ENCODE assay signal across 8 mouse cellular contexts in genomic region chr5:52617711-52618347, GRCm38 (mm10). TPM values are rescaled to one million over a fixed set of nuclear protein-coding genes. Genes with fewer than 3 reads are reported as not detected.
DNase-seq lines count a peak whose midpoint lies in the region; ATAC-seq and TF ChIP-seq lines count a peak whose summit lies in the region.

No protein-coding gene starts in this region.

- TF ChIP-seq CTCF in stomach, postnatal 0 days (IDR thresholded peaks at IDR 0.05; ENCODE audit: low read depth): no peak

- peak overlapping the region; percentile 79 for H3K4me2 ChIP-seq in neural tube, embryonic 11.5 days (ENCODE audit: low read depth)
- peak overlapping the region; percentile 79 for H3K4me2 ChIP-seq in limb, embryonic 14.5 days (replicated peaks; ENCODE audit: low read depth, low read length, severe bottlenecking)
- peak overlapping the region; percentile 65 for H3K4me2 ChIP-seq in stomach, postnatal 0 days (replicated peaks; ENCODE audit: low read depth)

- TF ChIP-seq EP300 in stomach, postnatal 0 days (optimal IDR thresholded peaks at IDR 0.05): no peak

- WGBS in neural tube, embryonic 11.5 days: 43% methylated on average over 9 of the region's 9 CpGs
- WGBS in limb, embryonic 14.5 days: 45% methylated on average over 9 of the region's 9 CpGs
- WGBS in stomach, postnatal 0 days: 50% methylated on average over 9 of the region's 9 CpGs

- H3K27me3 ChIP-seq in neural tube, embryonic 11.5 days (ENCODE audit: control insufficient read depth, insufficient read depth, low read length): no peaks in the 10 kb centered on the region
- H3K27me3 ChIP-seq in limb, embryonic 14.5 days (ENCODE audit: control insufficient read depth, insufficient read depth, low read length): 0 out of 2 replicates have a peak, but pooled peaks cover 17% of the 10 kb centered on the region
- H3K27me3 ChIP-seq in stomach, postnatal 0 days (ENCODE audit: control insufficient read depth, insufficient read depth, low read length): no peaks in the 10 kb centered on the region

- H3K4me3 ChIP-seq in neural tube, embryonic 11.5 days (ENCODE audit: low read depth, low read length): peak overlapping the region; percentile 39; the same call in 1 of the 2 replicates
- peak overlapping the region; percentile 39 for H3K4me3 ChIP-seq in limb, embryonic 14.5 days (replicated peaks; ENCODE audit: low read length)
- H3K4me3 ChIP-seq in stomach, postnatal 0 days (ENCODE audit: low read depth, low read length): peak overlapping the region; percentile 34; the same call in 1 of the 2 replicates

- H3K9me3 ChIP-seq in neural tube, embryonic 11.5 days (ENCODE audit: control insufficient read depth, low read length): no peaks in the 10 kb centered on the region
- H3K9me3 ChIP-seq in limb, embryonic 14.5 days (ENCODE audit: control insufficient read depth, low read length): no peaks in the 10 kb centered on the region
- no peaks in the 10 kb centered on the region for H3K9me3 ChIP-seq in stomach, postnatal 0 days (ENCODE audit: control insufficient read depth, low read length)

- DNase-seq in embryo, embryonic 11 days: peak; percentile 5
- no peak for DNase-seq in embryo, embryonic 10 days (ENCODE audit: low spot score)
- DNase-seq in neural tube, embryonic 11.5 days (ENCODE audit: low spot score): no peak
- no peak for DNase-seq in neural tube, embryonic 10.5 days (ENCODE audit: extremely low spot score, low spot score)
- DNase-seq in limb, embryonic 14.5 days (ENCODE audit: low spot score): no peak
- no peak for DNase-seq in stomach, postnatal 0 days (ENCODE audit: low spot score)
- DNase-seq in c-Kit-positive CD71-positive TER-119-positive erythroid progenitor cells, embryonic 14.5 days (ENCODE audit: low spot score): no peak
- DNase-seq in spleen, postnatal 10 days (ENCODE audit: low spot score in 2 of 2): no peak

- H3K9ac ChIP-seq in neural tube, embryonic 11.5 days (ENCODE audit: low read length): no peak overlapping the region; the same call in 1 of the 2 replicates
- H3K9ac ChIP-seq in limb, embryonic 14.5 days (ENCODE audit: low read depth, low read length, severe bottlenecking): peak overlapping the region; percentile 54
- peak overlapping the region; percentile 59; the same call in 1 of the 2 replicates for H3K9ac ChIP-seq in stomach, postnatal 0 days (ENCODE audit: low read length)

- H3K36me3 ChIP-seq in neural tube, embryonic 11.5 days (ENCODE audit: control insufficient read depth, insufficient read depth, low read length): no peaks in the 10 kb centered on the region
- no peaks in the 10 kb centered on the region for H3K36me3 ChIP-seq in limb, embryonic 14.5 days (ENCODE audit: control insufficient read depth, insufficient read depth, low read length)
- no peaks in the 10 kb centered on the region for H3K36me3 ChIP-seq in stomach, postnatal 0 days (ENCODE audit: control insufficient read depth, insufficient read depth, low read length)

- ATAC-seq in neural tube, embryonic 11.5 days (ENCODE audit: insufficient read depth, low FRiP score, low TSS enrichment): peak; percentile 48; the same call in 1 of the 2 replicates
- 0 out of 2 replicates have a peak, but pooled peaks have one; percentile 35 for ATAC-seq in limb, embryonic 14.5 days (ENCODE audit: low FRiP score, low read depth)
- ATAC-seq in stomach, postnatal 0 days (ENCODE audit: low FRiP score, low TSS enrichment): 0 out of 2 replicates have a peak, but pooled peaks have one; percentile 13

- H3K27ac ChIP-seq in neural tube, embryonic 11.5 days (ENCODE audit: low read depth, low read length): no peak overlapping the region
- no peak overlapping the region for H3K27ac ChIP-seq in limb, embryonic 14.5 days (replicated peaks; ENCODE audit: low read depth, low read length)
- H3K27ac ChIP-seq in stomach, postnatal 0 days (replicated peaks): peak overlapping the region; percentile 67

- TF ChIP-seq POLR2A in limb, embryonic 14.5 days (IDR thresholded peaks at IDR 0.05; ENCODE audit: borderline replicate concordance, extremely low read depth, insufficient read depth, insufficient read length): no peak

- H3K4me1 ChIP-seq in neural tube, embryonic 11.5 days (ENCODE audit: control insufficient read depth, insufficient read depth, low read length): peaks cover 8% of the 10 kb centered on the region
- H3K4me1 ChIP-seq in limb, embryonic 14.5 days (ENCODE audit: control insufficient read depth, insufficient read depth, low read length): peaks cover 21% of the 10 kb centered on the region; the same call in 1 of the 2 replicates
- H3K4me1 ChIP-seq in stomach, postnatal 0 days (replicated peaks; ENCODE audit: control insufficient read depth, insufficient read depth): peaks cover 7% of the 10 kb centered on the region; the same call in 1 of the 2 replicates

RNA-seq across cellular contexts. Expression of gene Lgi2, which starts 51.6 kb away (rescaled TPM):
- polyA plus RNA-seq in neural tube, embryonic 11.5 days (2014; fragmentation: Nextera tagmentation; extraction: Ambion mirVana): 1.4 and 1.5 TPM in 2 replicates
- polyA plus RNA-seq in limb, embryonic 14.5 days (2012; rRNA removed): 6.9 and 7.3 TPM in 2 replicates
- polyA plus RNA-seq in limb, embryonic 14.5 days (2014; fragmentation: Nextera tagmentation; extraction: Ambion mirVana): 3.6 and 3.7 TPM in 2 replicates
- polyA plus RNA-seq in stomach, postnatal 0 days (2015; fragmentation: Nextera tagmentation; extraction: Ambion mirVana): 4.8 and 5.5 TPM in 2 replicates

RNA-seq across cellular contexts. Expression of gene Sepsecs, which starts 51.7 kb away (rescaled TPM):
- 8.7 and 9.0 TPM in 2 replicates for polyA plus RNA-seq in neural tube, embryonic 11.5 days (2014; fragmentation: Nextera tagmentation; extraction: Ambion mirVana)
- 9.5 and 9.7 TPM in 2 replicates for polyA plus RNA-seq in limb, embryonic 14.5 days (2012; rRNA removed)
- 8.0 and 8.3 TPM in 2 replicates for polyA plus RNA-seq in limb, embryonic 14.5 days (2014; fragmentation: Nextera tagmentation; extraction: Ambion mirVana)
- 6.1 and 6.2 TPM in 2 replicates for polyA plus RNA-seq in stomach, postnatal 0 days (2015; fragmentation: Nextera tagmentation; extraction: Ambion mirVana)
